Mouse (Mus musculus) B cell, adult 2 months (primary cell): Measurements from ENCODE around the gene Vapb.

Source experiments
- DNase-seq, 2 experiments: peaks; one replicate each; pipeline ENCODE4 v3.0.0; 2022

Vapb gene

DNA sequence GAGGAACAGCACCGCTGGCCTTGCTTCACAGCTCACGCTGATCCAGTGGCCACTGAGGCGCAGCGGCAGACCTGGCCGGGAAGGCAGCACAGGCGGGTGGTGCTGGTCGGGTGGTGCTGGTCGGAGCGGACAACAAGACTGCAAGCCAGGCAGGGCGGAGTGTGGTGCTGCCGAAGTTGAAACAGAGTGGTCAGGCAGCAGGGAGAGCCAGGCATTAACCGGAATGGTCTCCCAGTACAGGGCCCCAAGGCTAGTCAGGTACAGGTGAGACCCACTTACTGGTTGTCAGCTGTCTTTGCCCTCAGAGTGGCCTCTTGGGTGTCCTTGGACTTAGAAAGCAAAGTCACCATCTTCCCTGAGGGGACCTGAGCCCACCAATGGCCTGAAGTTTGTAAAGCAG, 56.7 kb downstream of the Vapb start:
- DNase-seq: no peak

DNA sequence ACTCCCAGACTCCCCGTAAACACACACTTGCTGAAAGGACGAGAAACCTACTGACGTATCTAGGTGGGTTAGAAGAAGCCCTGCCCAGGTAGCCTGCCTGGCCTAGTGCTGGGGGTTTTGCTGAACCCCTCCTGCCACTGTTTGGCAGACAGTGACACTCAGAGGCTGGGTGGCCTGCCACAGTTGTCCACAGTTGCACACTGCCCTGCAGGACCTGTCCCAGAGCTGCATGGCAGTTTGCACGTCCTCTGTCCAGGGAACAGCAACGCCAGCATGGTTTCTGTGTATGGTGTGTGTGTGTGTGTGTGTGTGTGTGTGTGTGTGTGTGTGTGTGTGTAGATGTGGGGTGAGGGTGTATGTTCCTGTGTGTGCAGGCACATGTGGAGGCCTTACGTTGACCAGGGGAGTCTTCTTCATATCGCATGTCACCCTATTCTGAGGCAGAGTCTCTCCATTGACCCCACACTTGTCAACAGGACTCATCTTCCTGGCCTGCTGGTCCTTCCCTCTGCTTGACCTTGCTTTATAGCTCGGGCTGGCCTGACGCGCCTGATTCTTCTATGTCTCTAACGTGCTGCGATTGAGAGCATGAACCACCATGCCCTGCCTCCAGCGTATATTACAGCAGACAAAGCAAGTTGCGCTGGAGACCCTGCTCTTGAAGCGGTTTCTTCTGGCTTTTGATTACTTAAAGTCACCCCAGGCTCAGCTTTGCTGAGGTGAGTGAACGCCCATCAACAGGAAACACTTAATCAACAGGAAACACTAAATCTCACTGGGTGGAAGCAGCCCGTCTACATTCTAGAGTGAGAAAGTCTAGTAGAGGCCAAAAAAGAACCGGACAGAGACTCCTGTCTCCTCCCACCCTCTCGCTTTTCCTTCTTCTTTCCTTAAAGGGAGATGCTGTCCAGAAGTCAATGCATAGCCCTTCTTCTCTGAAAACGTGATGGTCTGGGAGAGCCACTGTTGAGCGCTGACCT, 57.5 kb downstream of the Vapb start:
- no peak for DNase-seq

DNA sequence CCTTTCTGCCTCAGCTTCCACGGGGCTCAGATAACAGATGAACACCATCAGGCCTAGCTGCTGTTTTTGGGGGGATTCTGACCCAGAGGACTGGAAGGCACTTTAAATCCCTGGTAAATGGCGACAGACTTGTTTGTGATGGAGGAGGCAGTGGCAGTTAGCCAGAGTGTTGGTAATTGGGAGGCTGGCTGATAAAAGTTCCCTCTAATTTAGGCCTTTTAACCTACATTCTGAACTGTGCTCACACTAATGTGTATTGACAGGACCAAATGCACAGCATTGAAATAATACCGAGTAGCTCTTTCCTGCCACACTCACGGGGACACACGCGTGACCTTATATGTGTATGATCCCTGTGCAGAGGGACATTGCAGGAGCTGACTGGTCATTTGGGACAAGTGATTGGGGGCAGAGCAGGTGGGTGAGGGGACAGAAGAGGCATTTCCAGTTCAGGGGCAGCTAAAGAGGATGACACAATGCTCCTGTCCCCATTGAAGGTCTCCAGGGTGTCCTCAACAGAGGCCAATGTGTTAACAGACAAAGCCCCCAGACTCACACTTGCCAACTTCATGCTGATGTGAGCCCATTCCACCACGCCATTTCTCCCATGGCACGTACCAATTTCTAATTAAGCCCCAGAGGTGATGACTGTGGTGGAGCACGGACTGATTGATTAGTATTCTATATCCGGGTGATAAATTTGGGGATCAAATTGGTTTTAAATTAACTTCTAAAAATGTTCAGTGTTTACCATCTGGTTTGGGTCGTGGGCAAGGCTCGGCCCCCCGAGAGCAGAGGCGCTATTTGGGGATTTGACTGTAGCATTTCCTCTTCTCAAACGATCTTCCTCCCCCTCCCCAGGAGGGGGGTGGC, 58.7 kb downstream of the Vapb start:
- no peak for DNase-seq

DNA sequence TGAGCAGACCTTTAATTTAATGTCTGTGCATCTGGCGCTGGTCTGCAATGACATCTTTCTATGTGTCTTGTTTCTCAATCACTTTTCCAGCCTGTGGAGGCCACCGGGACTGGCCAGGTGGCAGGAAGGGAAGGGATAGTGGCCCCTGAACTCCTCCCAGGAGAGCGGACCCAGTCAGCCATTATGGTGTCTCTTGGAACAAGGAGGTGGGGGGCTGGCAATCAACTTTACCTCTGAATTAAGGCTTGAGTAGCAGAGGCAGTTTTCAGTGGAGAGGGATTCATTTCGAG, 59.3 kb downstream of the Vapb start:
- no peak for DNase-seq

DNA sequence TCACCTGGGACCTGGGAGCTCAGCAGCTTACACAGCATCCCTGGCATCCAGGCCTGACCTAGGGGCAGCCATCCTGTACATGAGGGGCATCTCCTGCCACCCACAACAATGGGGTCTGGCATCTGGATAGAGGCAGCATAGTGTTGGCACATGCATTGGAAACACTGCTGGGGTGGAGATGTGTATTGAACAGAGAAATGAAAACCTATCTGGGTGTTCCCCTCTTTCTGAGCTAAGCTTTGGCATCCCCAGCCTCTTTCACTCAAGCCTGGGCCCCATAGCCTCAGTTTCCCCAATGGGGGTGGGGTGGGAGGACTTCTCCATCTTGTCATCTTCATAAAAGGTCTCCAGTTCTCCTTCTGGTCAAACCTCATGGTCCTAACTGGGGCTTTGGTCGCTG, 62.2 kb downstream of the Vapb start:
- no peak for DNase-seq

DNA sequence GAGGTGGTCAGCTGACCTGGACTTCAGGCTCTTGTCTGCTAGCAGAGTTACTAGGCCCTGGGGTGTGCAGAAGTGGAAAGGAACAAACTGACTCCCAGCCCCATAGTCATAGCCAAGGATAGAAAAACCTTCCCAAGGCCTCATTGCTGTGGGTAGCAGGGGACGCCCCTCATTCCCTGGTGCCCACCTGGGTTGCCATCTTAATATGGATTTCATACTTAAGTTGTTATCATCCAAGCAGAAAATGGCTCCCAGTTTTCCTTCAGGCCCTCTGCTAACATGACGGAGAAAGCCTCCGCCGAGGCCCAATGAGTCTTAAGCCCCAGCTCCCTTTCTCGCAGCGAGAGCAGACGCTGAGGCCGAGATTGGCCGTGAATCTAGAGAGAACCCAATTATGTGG, 63.3 kb downstream of the Vapb start:
- DNase-seq: no peak

DNA sequence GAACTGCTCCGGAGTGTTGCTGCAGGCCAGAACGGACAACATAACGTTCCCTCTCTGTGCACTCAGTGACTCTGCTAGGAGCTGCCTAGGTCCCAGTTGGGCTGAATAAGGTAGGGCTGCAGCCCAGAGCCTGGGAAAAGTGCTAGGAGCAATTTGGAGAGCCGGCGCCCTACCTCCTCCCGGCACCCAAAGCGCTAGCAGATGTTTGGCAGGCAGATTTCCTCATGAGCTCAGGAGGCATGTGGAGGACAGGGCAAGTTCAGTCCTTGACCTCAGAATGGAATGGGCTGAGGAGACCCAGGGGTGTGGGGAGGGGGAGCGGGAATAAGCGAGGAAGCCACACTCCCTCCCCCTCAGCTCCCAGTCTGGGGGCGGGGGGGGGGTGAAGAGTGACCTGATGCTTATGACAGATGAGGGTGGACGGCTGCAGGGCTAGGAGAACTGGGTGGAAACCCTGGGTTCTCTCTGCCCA, 64.1 kb downstream of the Vapb start:
- no peak for DNase-seq

DNA sequence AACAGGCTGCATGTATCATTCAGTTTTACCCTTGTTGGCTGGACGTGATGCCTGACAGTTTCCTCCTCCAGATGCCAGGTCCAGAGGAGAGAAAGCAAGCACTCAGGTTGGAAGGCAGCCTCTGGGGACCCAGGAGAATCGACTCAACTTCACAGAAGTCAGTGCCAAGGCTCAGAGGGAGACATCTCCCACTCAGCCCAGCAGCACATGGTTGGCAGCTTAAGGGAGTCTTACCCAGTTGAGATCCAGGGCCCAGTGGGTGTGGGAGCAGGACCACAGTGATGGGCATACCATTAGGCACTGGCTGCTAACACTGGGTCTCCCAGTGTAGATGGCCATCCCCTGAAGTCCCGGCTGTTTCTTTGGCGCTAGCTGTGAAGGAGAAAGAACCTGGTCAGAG, 64.9 kb downstream of the Vapb start:
- no peak for DNase-seq

DNA sequence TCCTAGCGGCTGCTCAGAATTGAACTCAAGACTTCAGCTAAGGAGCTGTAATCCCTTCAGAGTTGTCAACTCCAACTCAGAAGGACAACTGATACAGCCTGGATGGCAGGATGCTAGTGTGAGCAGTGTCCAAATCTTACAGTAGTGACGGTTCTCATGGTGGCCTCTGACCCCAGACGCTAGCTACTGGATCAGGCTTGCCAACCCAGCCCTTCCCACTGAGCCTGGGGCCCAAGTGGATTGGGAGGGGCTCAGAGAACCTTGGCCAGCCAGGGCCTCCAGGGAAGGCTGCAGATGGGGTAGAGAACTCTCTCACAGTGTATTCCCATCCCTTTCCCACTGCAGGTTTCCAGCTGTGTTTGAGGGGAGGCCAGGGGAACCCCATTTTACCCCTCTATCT, 65.6 kb downstream of the Vapb start:
- DNase-seq: no peak

DNA sequence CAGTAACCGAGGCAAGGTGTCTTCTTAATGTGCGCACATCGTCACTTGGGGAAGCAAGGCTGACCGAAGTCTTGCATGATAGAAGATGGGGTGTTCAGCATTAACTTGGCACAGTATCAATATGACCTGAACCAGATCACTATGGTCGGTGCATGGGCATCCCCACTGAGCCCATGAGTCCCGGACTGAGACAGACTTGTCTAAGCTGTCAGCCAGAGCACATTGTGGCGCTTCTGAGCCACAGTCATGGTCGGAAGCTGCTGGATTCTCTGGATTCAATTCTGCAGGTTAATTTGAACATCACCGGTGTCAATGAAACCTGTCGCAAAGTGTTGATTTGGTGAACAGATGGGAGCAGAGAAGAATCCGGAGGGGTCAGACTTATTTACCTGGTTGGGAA, 66.5 kb downstream of the Vapb start:
- DNase-seq: no peak

DNA sequence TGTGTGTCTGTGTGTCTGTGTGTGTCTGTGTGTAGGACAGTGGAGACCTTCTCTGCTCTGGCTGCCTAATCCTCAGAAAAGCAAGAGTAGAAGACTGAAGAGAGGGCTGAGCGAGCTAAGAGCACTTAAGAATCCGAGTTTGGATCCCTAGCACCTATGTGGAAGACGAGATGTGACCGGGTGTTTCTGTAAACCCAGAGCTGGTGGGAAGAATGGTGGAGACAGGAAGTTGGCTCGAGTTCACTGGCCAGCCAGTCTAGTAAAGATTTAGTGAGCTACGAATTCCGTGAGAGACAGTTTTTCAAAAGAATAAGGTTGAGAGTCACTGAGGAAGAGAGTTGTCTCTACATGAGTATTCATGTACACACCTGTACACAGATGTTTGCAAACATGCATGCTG, 69.3 kb downstream of the Vapb start:
- DNase-seq: no peak

DNA sequence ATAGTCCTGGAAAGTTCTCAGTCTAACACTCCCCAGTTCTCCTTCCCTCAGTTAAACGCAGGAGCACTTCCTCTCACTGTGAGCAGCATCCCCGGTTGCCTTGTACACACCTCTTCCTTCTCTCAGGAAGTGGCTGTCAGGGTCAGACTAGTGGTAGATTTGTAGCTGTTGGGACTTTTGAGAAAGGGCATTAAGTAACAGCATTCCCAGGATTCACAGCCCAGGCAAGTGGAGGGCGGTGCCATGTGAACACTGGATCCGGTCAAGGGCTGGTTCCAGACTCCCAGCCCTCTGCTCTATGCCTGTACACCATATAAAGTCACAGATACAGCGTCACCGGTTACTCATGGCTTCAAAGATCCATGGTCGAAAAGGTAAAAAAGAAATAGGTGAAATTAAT, 71.6 kb downstream of the Vapb start:
- no peak for DNase-seq

DNA sequence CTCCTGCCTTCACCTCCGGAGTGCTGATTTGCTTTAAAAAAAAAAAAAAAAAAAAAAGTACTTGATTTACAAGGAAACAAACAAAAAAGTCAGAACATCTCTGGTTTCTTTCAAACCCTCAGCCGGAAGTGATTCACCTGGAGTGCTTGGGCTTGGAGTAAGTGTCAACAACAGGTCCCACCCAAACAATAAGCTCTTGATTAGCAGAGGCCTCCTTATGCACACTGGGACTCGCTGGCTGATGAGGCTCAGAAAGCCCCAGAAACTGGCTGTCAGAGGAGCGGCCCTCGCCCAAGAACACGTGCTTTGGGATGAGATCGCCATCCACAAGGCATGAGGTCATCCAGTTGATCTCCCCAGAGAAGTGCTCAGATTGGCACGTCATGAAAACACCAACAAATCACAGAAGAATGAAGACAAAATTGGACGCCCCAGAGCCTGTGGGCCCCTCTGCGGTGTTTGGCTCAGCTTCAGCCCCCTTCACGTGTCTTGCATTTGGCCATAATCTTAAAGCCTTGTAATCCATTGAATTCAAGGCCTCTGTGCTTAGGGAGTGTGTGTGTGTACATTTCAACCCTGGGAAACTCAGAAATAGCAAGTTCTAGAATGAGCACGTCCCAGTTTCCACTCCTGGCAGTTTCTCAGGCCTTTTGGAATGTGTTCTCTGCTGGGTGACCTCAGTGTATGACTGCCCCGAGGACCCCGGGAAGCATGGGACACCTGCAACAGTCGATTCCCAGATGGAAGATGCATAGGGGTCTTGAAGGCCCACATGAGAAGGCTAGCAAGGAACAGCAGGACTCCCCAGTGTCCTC, 72.9 kb downstream of the Vapb start:
- no peak for DNase-seq

DNA sequence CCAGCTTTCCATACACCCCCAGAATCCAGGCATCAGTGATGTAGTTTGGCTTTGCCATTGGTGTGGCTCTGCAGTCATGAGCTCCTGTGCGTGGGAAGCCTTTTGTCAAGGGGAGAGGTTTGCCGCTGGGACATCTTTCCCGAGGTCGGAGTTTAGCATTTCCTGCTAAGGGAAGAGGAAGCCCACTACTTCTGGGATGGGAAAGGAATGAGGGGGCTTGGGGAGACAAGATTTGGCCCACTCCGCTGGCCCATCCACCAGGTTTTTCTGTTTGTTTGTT, 73.5 kb downstream of the Vapb start:
- DNase-seq: no peak

DNA sequence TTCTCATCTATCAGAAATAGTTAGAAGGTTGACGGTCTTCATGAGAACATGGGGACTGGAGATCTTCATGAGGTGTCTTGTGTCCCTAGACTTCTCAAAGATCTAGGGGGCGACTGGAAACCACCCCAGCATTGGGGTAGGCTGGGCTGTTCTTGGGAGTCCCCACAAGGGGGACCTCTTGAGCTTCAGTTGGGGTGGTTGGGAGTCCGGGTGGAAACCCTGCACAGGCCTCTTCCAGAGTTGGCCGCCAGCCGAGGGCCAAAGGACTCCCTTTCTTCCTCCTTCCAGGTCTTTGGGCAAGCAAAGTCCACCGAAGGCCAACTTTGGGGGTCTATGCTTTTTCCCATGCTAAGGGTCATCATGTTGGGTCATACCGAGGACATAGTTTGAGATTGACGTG, 74.5 kb downstream of the Vapb start:
- DNase-seq: peak in 1 of 2 experiments; percentile 8

DNA sequence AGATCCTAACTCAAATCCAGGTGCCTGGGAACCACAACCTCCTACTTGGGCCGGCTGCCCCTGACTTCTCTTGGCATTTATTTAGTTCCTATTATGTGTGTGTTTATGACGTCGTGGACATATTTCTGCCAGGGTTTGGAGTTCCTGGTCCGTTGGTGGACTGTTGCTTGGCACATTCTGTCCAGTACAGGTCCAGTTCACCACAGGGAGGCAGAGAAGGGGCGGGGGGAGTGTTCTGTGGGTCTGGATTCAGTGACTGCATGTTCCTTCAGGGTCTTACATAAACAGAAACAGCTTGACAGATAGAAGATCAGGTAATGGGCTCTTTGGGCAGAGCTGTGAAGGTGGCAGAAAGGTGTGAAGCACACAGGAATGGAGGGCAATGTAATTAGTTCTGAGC, 75.8 kb downstream of the Vapb start:
- DNase-seq: no peak

DNA sequence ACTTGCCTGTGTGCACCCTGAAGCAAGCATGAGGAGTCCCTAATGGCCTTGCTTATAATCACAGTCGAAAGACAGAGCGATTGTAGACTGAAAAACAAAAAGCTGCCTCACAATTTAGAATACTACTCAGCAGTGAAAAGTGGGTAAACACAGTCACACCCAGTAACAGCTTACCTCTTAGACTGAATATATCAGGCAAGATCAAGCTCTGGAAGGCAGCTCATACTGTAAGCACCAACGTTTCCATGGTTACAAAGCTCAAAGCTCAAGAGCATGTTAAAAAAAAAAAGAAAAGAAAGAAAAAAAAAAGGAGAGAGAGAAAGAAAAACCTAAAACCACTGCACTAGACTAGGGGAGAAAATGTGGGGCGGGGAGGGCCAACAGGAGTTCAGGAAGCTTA, 89.0 kb downstream of the Vapb start:
- DNase-seq: no peak

DNA sequence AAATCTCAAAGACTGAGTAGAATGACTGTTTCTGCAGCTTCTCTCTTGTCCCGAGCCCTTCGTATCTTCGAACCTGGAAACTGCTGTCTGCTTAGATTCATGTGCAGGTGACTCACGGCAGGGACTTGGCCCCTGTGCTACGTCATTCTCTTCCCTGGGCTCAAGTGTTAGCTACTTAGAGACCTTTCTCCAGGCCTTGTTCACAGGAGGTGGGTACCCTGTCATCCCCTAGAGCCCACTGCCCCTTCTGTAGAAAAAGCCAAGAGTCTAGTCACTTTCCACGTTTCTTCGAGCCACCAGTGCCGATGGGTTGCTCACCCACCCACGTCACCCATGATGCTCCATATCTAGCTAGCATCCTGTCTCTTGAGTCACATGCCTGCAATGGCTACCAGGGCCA, 89.9 kb downstream of the Vapb start:
- DNase-seq: no peak

DNA sequence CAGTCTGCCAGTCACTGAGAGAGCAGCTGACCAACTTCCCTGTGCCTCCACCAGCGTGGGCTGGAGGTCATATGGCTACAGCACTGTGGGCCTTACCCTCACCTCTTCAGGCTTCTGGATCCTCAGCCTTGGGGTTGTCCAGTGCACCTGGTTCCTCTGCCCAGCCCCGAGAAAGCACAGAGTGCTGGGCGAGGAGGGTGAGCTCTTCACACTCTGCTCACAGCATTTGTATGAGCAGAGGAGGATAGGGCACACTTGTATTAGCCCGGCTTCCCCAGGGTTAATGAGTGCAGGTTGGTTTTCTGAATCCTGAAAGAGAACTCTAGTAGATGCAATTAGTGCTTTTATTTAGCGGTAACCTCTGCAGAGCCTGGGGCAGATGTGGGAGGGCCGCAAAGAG, 90.8 kb downstream of the Vapb start:
- no peak for DNase-seq

DNA sequence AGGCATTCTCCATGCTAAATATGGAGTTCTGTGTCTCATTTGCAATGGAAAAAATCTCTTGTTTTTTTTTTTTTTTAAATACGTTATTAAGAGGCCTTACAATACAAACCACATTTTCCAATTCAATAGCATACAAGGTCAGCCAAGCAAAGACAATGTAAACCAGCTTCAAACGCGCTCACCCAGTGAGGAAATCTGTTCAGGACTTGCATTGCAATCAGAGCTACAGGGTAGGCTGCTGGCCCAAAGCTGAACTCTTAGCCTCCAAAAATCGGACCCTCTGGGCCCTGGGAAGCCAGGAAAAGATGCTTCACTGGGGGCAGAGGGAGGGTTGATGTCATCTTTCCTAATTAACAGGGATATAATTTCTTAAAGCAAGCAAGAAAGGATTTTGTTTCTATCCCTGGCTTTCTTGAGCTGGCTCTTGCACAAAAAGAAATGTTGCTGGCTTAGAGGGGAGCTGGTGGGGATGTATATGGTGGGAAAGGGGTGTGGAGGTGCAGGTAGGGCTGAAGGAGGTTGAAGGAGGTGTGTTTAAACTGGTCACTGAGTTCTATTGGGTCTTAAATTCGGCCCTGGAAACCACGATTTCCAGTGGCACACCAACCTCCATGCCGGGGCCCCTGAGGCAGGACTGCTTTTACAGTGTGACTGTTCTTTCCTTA, 95.6 kb downstream of the Vapb start:
- no peak for DNase-seq
